Mouse (Mus musculus) kidney, embryonic 15.5 days (tissue): ENCODE measurements around the gene 4930404H24Rik. TPM values are rescaled to one million over a fixed set of nuclear protein-coding genes. Genes with fewer than 3 reads are reported as not detected.
A peak's percentile ranks its signal among the peaks of the same experiment; 100 is the strongest.

Source experiments
- ATAC-seq: fragments of 200-750 bp; cut with Nextera tagmentation; replicated peaks from 2 replicates; pipeline ENCODE4 v1.8.0; 2017; ENCODE audit warnings: moderate TSS enrichment; ENCODE audit not compliant: low FRiP score
- H3K27ac ChIP-seq: fragments of 300-500 bp; sonication (generic); 2 replicates; pipeline ENCODE4 v1.5.1; 2015; ENCODE audit warnings: mild to moderate bottlenecking, inconsistent platforms
- H3K27me3 ChIP-seq: fragments of 300-500 bp; sonication (generic); 2 replicates; pipeline ENCODE4 v1.6.1; 2015; ENCODE audit warnings: inconsistent platforms
- H3K36me3 ChIP-seq: fragments of 300-500 bp; sonication (generic); 2 replicates; pipeline ENCODE4 v1.6.1; 2015; ENCODE audit warnings: inconsistent platforms
- H3K4me1 ChIP-seq: fragments of 300-500 bp; sonication (generic); 2 replicates; pipeline ENCODE4 v1.6.1; 2015; ENCODE audit warnings: inconsistent platforms
- H3K4me2 ChIP-seq: fragments of 300-500 bp; sonication (generic); 2 replicates; pipeline ENCODE4 v1.6.1; 2015; ENCODE audit warnings: moderate library complexity, mild to moderate bottlenecking, inconsistent platforms
- H3K4me3 ChIP-seq: fragments of 300-500 bp; sonication (generic); replicated peaks from 2 replicates; pipeline ENCODE4 v1.5.1; 2015; ENCODE audit warnings: mild to moderate bottlenecking, inconsistent platforms
- H3K9ac ChIP-seq: fragments of 300-500 bp; sonication (generic); 2 replicates; pipeline ENCODE4 v1.6.1; 2015; ENCODE audit warnings: mild to moderate bottlenecking, inconsistent platforms
- H3K9me3 ChIP-seq: fragments of 300-500 bp; sonication (generic); replicated peaks from 2 replicates; pipeline ENCODE4 v1.6.1; 2016; ENCODE audit warnings: inconsistent platforms
- WGBS: fragments of 180-500 bp; shearing (Covaris S2); methylation state at CpG from one replicate; pipeline ENCODE4 v1.1.7; 2015; ENCODE audit warnings: mixed read lengths; 5-methylcytosine and 5-hydroxymethylcytosine counted together
- polyA plus RNA-seq: library from polyadenylated mRNA; unstranded; fragments of >200 nt; fragmentation: Nextera tagmentation; extraction: Ambion mirVana; gene quantifications from 2 replicates; pipeline ENCODE4 v1.2.1, GENCODE M21; 2015

The 4930404H24Rik gene
- not detected in 2 replicates for polyA plus RNA-seq

DNA sequence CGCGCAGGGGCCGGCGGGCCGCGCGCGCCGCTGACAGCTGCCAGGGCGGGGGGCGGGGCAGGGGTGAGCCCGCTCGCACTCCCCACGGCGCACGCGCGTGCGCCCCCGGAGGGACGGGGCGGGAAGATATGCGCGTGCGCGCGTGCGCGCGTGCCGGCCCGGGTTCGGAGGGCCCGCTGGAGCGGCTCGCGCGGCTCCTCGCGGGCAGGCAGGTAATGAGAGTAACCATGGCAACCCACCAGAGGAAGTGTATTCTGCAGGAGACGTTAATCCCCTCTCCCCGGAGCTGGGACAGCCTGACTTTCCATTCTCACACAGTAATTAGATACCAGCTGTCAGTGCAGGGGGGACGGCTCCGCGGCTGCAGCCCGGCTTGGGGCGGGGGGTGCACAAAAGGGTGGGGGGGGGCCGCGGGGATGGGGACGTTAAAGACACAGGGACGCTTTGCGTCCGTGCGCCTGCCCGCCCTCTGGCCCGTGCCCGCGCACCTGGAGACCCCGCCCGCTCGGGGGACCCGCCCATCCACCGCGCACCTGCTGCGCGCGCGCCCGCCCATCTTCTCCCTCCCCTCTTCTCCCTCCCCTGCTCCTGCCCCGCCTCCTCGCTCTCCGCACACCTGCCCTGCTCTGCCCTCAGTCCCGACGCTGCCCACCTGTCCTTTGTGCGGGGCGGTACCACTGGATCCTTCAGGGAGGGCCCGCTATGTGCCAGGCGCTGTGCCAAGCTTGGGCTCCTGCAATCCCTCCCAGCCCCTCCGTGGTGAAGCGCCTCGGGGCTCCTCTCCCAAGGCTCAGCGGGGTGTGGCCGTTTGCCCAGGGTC is at the start of gene 4930404H24Rik:
Gene 4930404H24Rik, plus strand, starts transcription at position 218 of the 820 bp plus-strand sequence.
- Histone ChIP-seq H3K27ac (peak within 1 kb of the TSS; percentile 73), H3K27me3 (peaks cover 16% of the 10 kb centered on the region), H3K4me1 (peaks cover 65% of the 10 kb centered on the region), H3K9ac (peak within 1 kb of the TSS; percentile 51), H3K4me2 (peak within 1 kb of the TSS; percentile 99), H3K36me3 (no peaks in the 10 kb centered on the region), H3K9me3 (no peaks in the 10 kb centered on the region), H3K4me3 (peak within 1 kb of the TSS; percentile 67)
- WGBS, result under 1% methylated on average over 52 of the region's 83 CpGs
- peak; percentile 68 for ATAC-seq

DNA sequence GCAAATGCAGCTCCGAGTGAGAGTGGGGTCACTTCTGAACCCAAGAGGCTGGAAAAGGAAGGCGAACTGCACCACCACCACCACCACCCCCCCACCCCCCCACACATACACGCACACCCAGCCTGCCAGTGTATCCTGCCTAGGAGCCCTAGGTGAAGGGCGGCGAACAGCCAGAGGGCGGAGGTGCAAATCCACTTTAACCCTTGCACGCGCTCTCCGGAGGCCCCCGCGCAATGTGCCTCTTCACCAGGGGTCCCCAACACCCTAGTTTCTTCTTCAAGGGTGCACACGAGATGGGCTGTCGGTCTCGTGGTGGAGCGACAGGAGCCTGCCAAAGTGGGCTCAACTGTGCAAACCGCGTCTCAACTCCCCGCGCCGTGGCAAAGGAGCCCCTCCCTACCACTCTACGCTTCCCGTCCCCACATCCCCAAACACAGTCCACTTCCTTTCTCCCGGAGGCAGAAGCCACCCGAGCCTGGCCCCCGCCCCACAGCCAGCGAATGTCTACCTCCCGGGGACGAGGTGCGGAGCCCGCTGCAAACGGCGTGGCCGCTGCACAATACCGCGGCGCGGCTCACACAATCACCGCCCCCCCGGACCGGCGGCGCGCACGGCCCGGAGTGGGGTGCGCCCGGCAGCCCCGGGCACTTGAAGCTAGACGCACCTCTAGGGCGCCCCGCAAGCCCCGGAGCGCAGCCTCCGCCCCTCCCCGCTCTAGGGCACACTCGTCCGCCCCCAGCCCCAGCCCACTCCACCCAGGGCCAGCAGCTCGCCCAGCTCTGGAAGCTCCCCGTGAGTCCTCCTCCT is 49.0 kb upstream of the 4930404H24Rik start:
- Histone ChIP-seq H3K4me3 (peak overlapping the region; percentile 80), H3K36me3 (no peaks in the 10 kb centered on the region), H3K27me3 (no peaks in the 10 kb centered on the region), H3K4me1 (peaks cover 60% of the 10 kb centered on the region), H3K9me3 (no peaks in the 10 kb centered on the region), H3K9ac (peak overlapping the region; percentile 94), H3K27ac (peak overlapping the region; percentile 94), H3K4me2 (peak overlapping the region; percentile 97)
- under 1% methylated on average over 59 of the region's 59 CpGs for WGBS
- peak; percentile 50 for ATAC-seq

DNA sequence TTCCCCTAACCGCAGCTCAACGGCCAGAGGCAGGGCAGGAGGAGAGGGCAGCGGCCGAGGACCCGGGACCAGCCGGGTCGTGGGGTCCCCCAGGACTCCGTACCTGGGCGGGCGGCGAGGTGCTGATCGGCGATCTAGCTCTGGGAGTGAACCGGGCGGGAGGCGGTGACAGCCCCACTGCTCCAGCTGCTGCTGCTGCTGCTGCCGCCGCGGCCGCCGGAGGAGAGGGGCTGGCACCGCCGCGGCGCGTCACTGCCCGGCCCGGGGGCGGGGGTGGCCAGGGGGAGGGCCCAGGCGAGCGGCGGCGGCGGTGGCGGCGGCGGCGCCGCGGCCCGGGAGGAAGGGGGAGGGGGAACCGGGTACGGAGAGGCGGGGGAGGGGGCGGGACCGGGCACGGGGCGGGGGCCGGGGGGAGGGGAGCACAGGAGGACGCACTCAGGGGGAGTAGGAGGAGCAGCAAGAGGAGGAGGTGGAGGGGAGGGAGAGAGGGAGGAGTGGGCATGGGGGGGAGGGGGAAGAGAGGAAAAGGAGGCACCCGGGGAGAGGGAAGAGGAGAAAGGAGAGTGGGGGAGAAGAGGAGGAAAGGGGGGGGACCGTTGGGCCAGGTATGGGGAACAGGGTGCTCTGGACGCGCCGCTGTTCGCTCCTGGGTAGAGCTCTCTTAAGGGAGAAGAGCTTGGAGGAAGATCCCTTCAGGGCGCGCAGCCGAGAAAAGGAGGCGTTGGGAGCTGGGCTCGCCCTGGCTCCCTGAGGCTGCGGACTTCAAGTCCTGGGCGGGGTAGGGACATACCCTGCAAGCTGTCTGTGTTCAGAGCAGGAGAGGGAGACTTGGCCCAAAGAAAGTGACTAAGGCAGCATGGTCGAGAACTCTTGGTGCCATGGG is 48.1 kb upstream of the 4930404H24Rik start:
- WGBS, result under 1% methylated on average over 21 of the region's 64 CpGs
- Histone ChIP-seq H3K9me3 (no peaks in the 10 kb centered on the region), H3K27ac (peak overlapping the region; percentile 94), H3K4me2 (peak overlapping the region; percentile 97), H3K4me1 (peaks cover 53% of the 10 kb centered on the region), H3K4me3 (peak overlapping the region; percentile 80), H3K9ac (peak overlapping the region; percentile 94), H3K36me3 (no peaks in the 10 kb centered on the region), H3K27me3 (no peaks in the 10 kb centered on the region)
- ATAC-seq, result peak; percentile 72

DNA sequence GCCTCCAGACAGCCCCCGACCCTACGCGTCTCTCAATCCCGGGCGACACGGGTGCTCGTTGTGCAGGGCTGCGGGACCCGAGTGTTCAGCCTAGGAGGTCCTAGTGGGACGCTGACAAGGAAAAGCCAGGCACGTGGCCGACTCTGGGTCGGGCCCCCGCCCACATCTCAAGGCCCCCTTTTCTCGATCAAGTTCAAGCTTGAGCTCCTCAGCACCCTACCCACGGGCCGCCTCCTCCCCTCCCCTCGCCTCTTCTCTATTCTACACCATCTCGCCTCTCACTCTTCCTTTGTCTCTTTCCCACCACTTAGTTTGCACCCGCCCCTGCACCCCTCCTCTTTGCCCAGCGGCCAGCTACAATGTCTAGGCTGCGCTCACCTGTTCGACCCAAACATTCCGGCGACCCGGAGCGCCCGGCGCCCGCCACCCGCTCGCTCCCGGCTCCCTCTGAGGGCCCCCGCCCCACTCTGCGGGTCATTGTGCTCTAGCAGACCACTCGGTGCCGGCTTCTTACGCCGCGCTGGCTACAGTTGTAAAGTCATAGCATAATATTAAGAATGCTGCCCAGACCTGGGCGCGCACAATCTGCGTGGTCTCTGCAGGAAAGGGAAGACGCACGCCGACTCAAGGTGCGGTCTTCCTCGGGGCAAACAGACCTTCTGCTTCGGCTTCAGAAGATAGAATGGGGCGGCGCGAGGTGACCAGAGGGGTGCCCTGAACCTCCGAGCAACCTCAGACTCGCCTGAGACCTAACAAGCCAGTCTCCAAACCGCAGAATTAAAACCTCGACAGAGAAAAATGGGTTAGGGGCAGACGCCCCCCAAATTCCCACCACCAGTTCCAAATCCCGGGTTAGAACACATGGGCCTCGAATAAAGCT is 47.2 kb upstream of the 4930404H24Rik start:
- H3K4me2 ChIP-seq, result peak overlapping the region; percentile 97
- peak; percentile 41 for ATAC-seq
- peak overlapping the region; percentile 80 for H3K4me3 ChIP-seq
- peaks cover 48% of the 10 kb centered on the region for H3K4me1 ChIP-seq
- peak overlapping the region; percentile 76 for H3K9ac ChIP-seq
- WGBS, result under 1% methylated on average over 59 of the region's 59 CpGs
- H3K9me3 ChIP-seq, result no peaks in the 10 kb centered on the region
- H3K27ac ChIP-seq, result peak overlapping the region; percentile 94
- H3K27me3 ChIP-seq, result no peaks in the 10 kb centered on the region
- H3K36me3 ChIP-seq, result no peaks in the 10 kb centered on the region

DNA sequence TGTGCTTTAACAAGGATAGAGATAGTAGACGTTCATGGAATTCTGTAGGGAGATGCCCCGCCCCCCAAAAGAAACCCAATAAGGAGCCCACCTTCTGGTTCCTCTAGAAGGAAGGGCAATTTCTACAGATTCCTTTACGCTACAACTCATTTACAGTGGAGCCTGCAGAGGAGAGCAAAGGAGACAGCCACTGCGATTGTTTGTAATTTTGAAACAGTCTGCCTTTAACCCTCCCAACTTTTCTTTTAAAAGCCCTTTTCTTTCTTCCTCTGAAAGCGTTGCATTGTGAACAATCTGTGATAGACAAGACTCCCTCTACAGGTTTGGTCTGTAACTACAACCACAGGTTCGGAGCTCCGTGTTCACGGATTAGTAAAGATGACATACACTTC is 46.6 kb upstream of the 4930404H24Rik start:
- no peaks in the 10 kb centered on the region for H3K9me3 ChIP-seq
- H3K9ac ChIP-seq, result peak overlapping the region; percentile 76
- ATAC-seq, result no peak
- H3K36me3 ChIP-seq, result no peaks in the 10 kb centered on the region
- WGBS, result under 1% methylated on average over 8 of the region's 8 CpGs
- H3K27me3 ChIP-seq, result no peaks in the 10 kb centered on the region
- peaks cover 42% of the 10 kb centered on the region for H3K4me1 ChIP-seq
- peak overlapping the region; percentile 94 for H3K27ac ChIP-seq
- peak overlapping the region; percentile 97 for H3K4me2 ChIP-seq
- H3K4me3 ChIP-seq, result peak overlapping the region; percentile 80

DNA sequence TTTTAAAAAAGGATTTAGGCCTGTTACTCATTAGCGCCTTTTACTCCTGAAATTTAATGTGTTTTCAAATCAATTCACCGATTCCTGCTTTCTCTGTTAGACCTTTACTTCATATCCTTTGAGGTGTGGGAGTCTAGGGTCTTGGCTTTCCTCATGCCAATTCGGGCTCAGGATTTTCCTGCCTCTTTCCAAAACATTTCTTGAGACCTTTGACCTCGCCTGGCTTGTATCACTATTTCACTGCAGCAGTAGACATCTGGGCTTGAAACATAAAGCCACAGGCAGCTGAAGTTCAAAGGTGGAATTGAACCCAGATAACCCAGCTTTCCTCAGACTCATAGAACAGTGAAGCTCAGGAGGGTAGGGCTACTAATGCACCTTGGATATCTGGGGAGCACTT is 46.1 kb upstream of the 4930404H24Rik start:
- H3K4me1 ChIP-seq, result peaks cover 37% of the 10 kb centered on the region
- H3K9ac ChIP-seq, result no peak overlapping the region
- no peak for ATAC-seq
- H3K9me3 ChIP-seq, result no peaks in the 10 kb centered on the region
- H3K27me3 ChIP-seq, result no peaks in the 10 kb centered on the region
- peak overlapping the region; percentile 97 for H3K4me2 ChIP-seq
- WGBS, result 7% methylated on average over 4 of the region's 4 CpGs
- H3K36me3 ChIP-seq, result no peaks in the 10 kb centered on the region
- H3K27ac ChIP-seq, result no peak overlapping the region
- no peak overlapping the region for H3K4me3 ChIP-seq

DNA sequence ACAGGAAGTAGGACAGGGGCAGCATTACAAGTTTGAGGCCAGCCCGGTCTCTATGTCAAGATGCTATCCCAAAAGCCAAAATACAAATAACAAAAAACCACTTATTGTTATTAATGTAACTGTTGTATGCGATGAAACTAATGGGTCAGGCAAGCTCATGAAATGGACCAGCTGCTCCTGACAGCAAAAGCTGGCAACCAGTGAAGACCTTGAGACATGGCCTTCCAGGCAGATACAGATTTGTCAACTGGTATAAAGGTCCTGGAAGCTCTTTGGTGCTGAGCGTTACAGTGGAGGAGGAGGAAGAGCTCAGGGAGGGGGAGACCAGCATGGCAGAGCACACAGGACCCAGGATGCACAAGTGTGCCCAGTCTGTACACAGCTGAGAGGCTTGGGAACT is 44.9 kb upstream of the 4930404H24Rik start:
- Histone ChIP-seq H3K27me3 (no peaks in the 10 kb centered on the region), H3K36me3 (no peaks in the 10 kb centered on the region), H3K4me2 (no peak overlapping the region), H3K4me1 (peaks cover 25% of the 10 kb centered on the region), H3K27ac (no peak overlapping the region), H3K4me3 (no peak overlapping the region), H3K9me3 (no peaks in the 10 kb centered on the region), H3K9ac (no peak overlapping the region)
- WGBS, result 84% methylated on average over 3 of the region's 3 CpGs
- no peak for ATAC-seq

DNA sequence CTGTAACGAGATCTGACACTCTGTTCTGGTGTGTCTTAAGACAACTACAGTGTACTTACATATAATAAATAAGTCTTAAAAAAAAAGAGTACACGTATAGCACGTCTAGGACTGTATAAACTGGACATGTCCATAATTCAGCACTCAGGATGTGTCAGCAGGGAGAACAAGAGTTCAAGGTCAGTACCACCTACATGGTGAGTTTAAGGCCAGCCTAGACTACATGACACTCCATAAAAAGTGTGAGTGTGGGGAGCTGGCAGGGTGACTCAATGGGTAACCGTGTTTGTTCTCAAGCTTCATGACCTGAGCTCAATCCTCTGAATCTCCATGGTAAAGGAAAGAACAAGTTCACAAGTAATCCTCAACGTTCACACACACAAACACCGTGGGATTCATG is 44.1 kb upstream of the 4930404H24Rik start:
- Histone ChIP-seq H3K4me2 (no peak overlapping the region), H3K4me3 (no peak overlapping the region), H3K9me3 (no peaks in the 10 kb centered on the region), H3K36me3 (no peaks in the 10 kb centered on the region), H3K4me1 (peaks cover 17% of the 10 kb centered on the region), H3K27me3 (no peaks in the 10 kb centered on the region), H3K9ac (no peak overlapping the region), H3K27ac (no peak overlapping the region)
- no peak for ATAC-seq
- WGBS, result 78% methylated on average over 6 of the region's 6 CpGs

DNA sequence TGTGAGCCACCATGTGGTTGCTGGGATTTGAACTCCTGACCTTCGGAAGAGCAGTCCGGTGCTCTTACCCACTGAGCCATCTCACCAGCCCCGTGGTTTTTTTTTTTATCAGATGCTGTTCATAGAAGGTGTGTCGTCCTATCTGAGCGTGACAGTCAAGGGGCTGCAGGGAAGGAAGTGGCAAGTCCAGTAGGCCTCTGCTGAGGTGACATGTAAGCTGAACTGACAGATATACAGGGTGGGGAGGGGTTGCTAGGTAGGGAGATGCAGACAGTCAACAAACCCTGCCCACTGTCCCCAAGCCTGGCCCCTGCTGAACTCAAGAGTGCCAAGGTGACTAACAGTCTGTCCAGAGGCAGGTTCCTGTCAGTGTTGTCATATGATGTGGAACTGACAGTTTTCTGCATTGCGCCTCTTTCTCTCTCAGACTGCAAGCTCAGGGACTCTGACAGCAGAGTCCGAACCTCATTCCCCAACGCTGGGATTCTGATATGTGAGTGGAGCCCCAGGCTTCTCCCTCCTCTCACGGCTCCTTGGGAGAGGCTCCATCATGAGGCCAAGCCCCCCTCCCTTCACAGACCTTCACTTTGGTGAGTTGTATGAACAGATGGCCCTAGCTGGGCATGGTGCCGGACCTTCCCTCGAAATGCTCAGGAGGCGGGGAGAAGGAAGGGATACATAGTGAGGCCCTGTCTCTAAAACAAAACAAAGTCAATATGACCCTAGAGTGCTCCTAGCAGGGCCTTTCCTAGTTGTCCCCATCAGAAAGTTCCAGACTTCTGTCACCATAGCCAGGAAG is 38.4 kb upstream of the 4930404H24Rik start:
- Histone ChIP-seq H3K36me3 (no peaks in the 10 kb centered on the region), H3K27ac (no peak overlapping the region), H3K27me3 (no peaks in the 10 kb centered on the region), H3K9me3 (no peaks in the 10 kb centered on the region), H3K9ac (no peak overlapping the region), H3K4me3 (no peak overlapping the region), H3K4me1 (peaks cover 33% of the 10 kb centered on the region), H3K4me2 (no peak overlapping the region)
- 60% methylated on average over 12 of the region's 12 CpGs for WGBS
- 0 out of 2 replicates have a peak, but pooled peaks have one; percentile 24 for ATAC-seq

DNA sequence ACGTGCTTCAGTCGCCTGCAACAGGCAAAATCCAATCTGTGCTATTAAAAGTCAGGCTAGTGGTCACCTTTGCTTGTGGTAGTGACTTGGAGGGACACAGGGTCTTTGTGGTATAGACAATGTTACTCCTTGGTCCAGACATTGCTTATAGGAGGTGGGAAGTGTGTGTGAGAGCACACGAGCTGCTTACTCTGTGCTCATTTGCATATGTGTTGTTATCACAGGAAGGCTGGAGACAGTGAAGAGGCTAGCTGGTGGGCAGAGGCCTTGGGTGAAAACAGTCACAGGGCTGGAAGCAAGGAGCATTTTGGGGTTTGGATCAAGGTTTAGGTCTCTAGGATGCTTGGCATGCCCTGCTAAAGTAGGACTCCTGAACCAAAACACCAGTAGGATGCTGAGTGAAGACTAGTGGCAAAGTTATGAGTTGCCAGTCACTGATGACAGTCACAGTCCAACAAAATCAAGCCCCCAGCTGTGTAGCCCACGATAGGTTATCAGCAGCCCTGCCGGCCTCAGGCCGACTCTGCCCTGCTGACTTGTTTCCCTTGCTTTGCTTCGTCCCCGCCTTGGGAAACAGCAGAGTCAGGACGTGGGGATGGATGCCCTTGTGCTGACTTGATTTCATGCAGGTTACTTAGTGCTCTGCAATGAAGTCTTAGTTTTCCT is 37.6 kb upstream of the 4930404H24Rik start:
- Histone ChIP-seq H3K4me2 (no peak overlapping the region), H3K9ac (no peak overlapping the region), H3K36me3 (no peaks in the 10 kb centered on the region), H3K4me1 (peaks cover 33% of the 10 kb centered on the region), H3K27me3 (no peaks in the 10 kb centered on the region), H3K4me3 (no peak overlapping the region), H3K27ac (no peak overlapping the region), H3K9me3 (no peaks in the 10 kb centered on the region)
- ATAC-seq, result no peak
- 61% methylated on average over 9 of the region's 9 CpGs for WGBS
